Mouse (Mus musculus): Measurements from ENCODE around the gene Mta3. TPM values are rescaled to one million over a fixed set of nuclear protein-coding genes. Genes with fewer than 3 reads are reported as not detected.

Mta3 gene
- polyA plus RNA-seq, 1 experiment from 2014 or later, result 36.4 TPM

GRCm38 (mm10) chr17:83759547-83759946 lies 53.6 kb downstream of the Mta3 start:
- ATAC-seq (ENCODE audit: insufficient read depth, low FRiP score), result no peak

GRCm38 (mm10) chr17:83764538-83764937 lies 58.6 kb downstream of the Mta3 start:
- 80% methylated on average over 4 of the region's 4 CpGs for WGBS
- Histone ChIP-seq H3K9ac (ENCODE audit: low read length) (no peak overlapping the region), H3K9me3 (replicated peaks; ENCODE audit: control insufficient read depth, low read length) (no peaks in the 10 kb centered on the region), H3K36me3 (ENCODE audit: control insufficient read depth, insufficient read depth, low read length) (0 out of 2 replicates have a peak, but pooled peaks cover 19% of the 10 kb centered on the region), H3K4me1 (ENCODE audit: control insufficient read depth, insufficient read depth, low read length) (no peaks in the 10 kb centered on the region), H3K27me3 (ENCODE audit: control insufficient read depth, insufficient read depth, low read length) (no peaks in the 10 kb centered on the region), H3K27ac (ENCODE audit: low read length) (no peak overlapping the region), H3K4me2 (ENCODE audit: low read depth, low read length) (no peak overlapping the region), H3K4me3 (replicated peaks; ENCODE audit: low read length) (no peak overlapping the region)
- no peak for ATAC-seq (ENCODE audit: insufficient read depth, low FRiP score)

More at GRCm38 (mm10) chr17:83759547-83759946, 53.6 kb downstream of the Mta3 start:
- Histone ChIP-seq H3K4me2 (ENCODE audit: low read depth, low read length) (no peak overlapping the region), H3K9me3 (replicated peaks; ENCODE audit: control insufficient read depth, low read length) (no peaks in the 10 kb centered on the region), H3K27ac (ENCODE audit: low read length) (no peak overlapping the region), H3K4me3 (replicated peaks; ENCODE audit: low read length) (no peak overlapping the region), H3K9ac (ENCODE audit: low read length) (no peak overlapping the region), H3K36me3 (ENCODE audit: control insufficient read depth, insufficient read depth, low read length) (peaks cover 32% of the 10 kb centered on the region), H3K4me1 (ENCODE audit: control insufficient read depth, insufficient read depth, low read length) (no peaks in the 10 kb centered on the region), H3K27me3 (ENCODE audit: control insufficient read depth, insufficient read depth, low read length) (no peaks in the 10 kb centered on the region)
- WGBS, result 40% methylated on average over 4 of the region's 4 CpGs

DNA sequence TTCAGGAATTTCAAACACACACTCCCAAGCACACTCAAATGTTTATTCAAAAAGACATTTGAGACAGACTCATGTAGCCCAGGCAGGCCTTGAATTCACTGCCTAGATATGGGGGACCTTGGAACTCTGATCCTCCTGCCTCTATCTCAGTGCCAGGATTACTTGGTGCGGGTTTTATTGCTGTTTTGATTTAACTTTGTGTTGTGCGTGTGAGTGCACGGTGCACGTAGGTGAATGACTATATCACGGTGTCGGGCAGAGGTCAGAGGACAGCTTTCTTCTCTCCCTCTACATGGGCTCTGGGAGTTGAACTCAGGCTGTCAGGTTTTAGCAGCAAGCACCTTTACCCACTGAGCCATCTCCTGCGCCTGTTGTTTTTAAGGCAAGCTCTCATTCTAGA lies 61.1 kb downstream of the Mta3 start:
- no peaks in the 10 kb centered on the region for H3K9me3 ChIP-seq (replicated peaks; ENCODE audit: control insufficient read depth, low read length)
- H3K27me3 ChIP-seq (ENCODE audit: control insufficient read depth, insufficient read depth, low read length), result no peaks in the 10 kb centered on the region
- H3K4me1 ChIP-seq (ENCODE audit: control insufficient read depth, insufficient read depth, low read length), result no peaks in the 10 kb centered on the region
- H3K4me3 ChIP-seq (replicated peaks; ENCODE audit: low read length), result no peak overlapping the region
- no peak overlapping the region for H3K9ac ChIP-seq (ENCODE audit: low read length)
- H3K4me2 ChIP-seq (ENCODE audit: low read depth, low read length), result no peak overlapping the region
- no peak overlapping the region for H3K27ac ChIP-seq (ENCODE audit: low read length)
- 88% methylated on average over 7 of the region's 7 CpGs for WGBS
- no peak for ATAC-seq (ENCODE audit: insufficient read depth, low FRiP score)
- H3K36me3 ChIP-seq (ENCODE audit: control insufficient read depth, insufficient read depth, low read length), result 0 out of 2 replicates have a peak, but pooled peaks cover 18% of the 10 kb centered on the region

DNA sequence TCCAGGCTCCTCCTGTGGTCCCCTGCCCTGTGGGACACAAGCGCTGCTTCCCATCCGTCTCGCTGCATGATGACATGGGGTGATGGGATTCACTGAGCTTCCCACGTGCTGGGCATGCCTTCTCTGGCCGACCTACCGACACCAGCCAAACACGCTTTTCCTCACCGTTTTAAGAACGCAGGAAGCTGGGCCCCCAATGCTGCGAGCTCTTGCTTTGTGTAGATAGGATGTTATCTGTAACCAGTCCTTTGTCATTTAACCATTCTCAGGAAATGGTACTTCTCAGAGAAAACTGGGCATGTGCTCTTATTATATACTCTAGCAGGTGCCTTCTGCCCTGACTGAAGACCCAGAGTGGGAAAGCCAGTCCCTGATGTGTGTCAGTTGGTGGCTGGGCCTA lies 62.3 kb downstream of the Mta3 start:
- 83% methylated on average over 10 of the region's 10 CpGs for WGBS
- no peak overlapping the region for H3K9ac ChIP-seq (ENCODE audit: low read length)
- H3K27me3 ChIP-seq (ENCODE audit: control insufficient read depth, insufficient read depth, low read length), result no peaks in the 10 kb centered on the region
- no peaks in the 10 kb centered on the region for H3K9me3 ChIP-seq (replicated peaks; ENCODE audit: control insufficient read depth, low read length)
- H3K36me3 ChIP-seq (ENCODE audit: control insufficient read depth, insufficient read depth, low read length), result 0 out of 2 replicates have a peak, but pooled peaks cover 8% of the 10 kb centered on the region
- no peak overlapping the region for H3K27ac ChIP-seq (ENCODE audit: low read length)
- no peak overlapping the region for H3K4me3 ChIP-seq (replicated peaks; ENCODE audit: low read length)
- H3K4me1 ChIP-seq (ENCODE audit: control insufficient read depth, insufficient read depth, low read length), result no peaks in the 10 kb centered on the region
- H3K4me2 ChIP-seq (ENCODE audit: low read depth, low read length), result no peak overlapping the region
- ATAC-seq (ENCODE audit: insufficient read depth, low FRiP score), result no peak

GRCm38 (mm10) chr17:83770371-83770770 lies 64.4 kb downstream of the Mta3 start:
- H3K27me3 ChIP-seq (ENCODE audit: control insufficient read depth, insufficient read depth, low read length), result no peaks in the 10 kb centered on the region
- no peak overlapping the region for H3K4me3 ChIP-seq (replicated peaks; ENCODE audit: low read length)
- no peak overlapping the region for H3K4me2 ChIP-seq (ENCODE audit: low read depth, low read length)
- H3K27ac ChIP-seq (ENCODE audit: low read length), result no peak overlapping the region
- H3K9ac ChIP-seq (ENCODE audit: low read length), result no peak overlapping the region
- 77% methylated on average over 6 of the region's 6 CpGs for WGBS
- H3K9me3 ChIP-seq (replicated peaks; ENCODE audit: control insufficient read depth, low read length), result no peaks in the 10 kb centered on the region
- no peak for ATAC-seq (ENCODE audit: insufficient read depth, low FRiP score)
- no peaks in the 10 kb centered on the region for H3K4me1 ChIP-seq (ENCODE audit: control insufficient read depth, insufficient read depth, low read length)
- 0 out of 2 replicates have a peak, but pooled peaks cover 3% of the 10 kb centered on the region for H3K36me3 ChIP-seq (ENCODE audit: control insufficient read depth, insufficient read depth, low read length)

DNA sequence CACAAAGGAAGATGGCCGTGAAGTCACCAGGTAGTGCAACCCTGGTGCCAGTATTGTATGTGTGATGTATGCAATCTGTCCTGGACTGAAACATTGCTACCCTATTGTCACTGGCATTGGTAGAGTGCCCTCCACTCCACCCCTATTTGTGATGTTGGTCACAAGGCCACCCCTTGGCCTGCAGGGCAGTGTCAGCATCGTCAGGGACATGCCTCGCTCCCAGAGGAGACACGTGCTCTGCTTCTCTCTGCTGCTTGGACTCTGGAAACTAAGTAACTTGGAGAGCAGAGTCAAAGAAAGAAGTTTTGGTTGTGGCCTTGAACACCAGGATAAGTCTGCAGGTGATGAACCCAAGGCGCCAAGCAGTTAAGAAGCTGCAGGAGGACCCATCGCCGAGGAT lies 65.0 kb downstream of the Mta3 start:
- Histone ChIP-seq H3K9me3 (replicated peaks; ENCODE audit: control insufficient read depth, low read length) (no peaks in the 10 kb centered on the region), H3K27me3 (ENCODE audit: control insufficient read depth, insufficient read depth, low read length) (no peaks in the 10 kb centered on the region), H3K27ac (ENCODE audit: low read length) (no peak overlapping the region), H3K9ac (ENCODE audit: low read length) (no peak overlapping the region), H3K4me3 (replicated peaks; ENCODE audit: low read length) (no peak overlapping the region), H3K36me3 (ENCODE audit: control insufficient read depth, insufficient read depth, low read length) (0 out of 2 replicates have a peak, but pooled peaks cover 3% of the 10 kb centered on the region), H3K4me2 (ENCODE audit: low read depth, low read length) (no peak overlapping the region), H3K4me1 (ENCODE audit: control insufficient read depth, insufficient read depth, low read length) (no peaks in the 10 kb centered on the region)
- WGBS, result 88% methylated on average over 7 of the region's 7 CpGs
- ATAC-seq (ENCODE audit: insufficient read depth, low FRiP score), result no peak

DNA sequence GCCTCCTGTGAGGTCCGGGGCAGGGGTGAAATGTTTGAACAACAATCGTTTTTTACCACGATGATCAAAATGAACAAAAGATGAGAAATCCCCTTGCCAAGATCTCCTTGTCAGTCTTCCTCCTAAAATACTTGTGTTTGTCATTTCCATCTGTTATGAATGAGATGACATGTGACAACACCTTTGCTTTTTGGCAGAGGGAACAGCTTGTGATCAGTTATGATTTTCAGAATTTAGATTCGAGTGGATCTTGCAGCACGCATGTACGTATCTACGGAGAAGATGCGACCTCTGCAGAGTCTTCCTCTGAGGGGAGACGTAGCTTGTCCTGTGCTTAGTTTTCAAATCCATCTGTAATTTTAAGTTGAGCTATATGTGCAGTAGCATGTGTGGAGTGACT lies 66.1 kb downstream of the Mta3 start:
- no peak overlapping the region for H3K4me2 ChIP-seq (ENCODE audit: low read depth, low read length)
- no peaks in the 10 kb centered on the region for H3K27me3 ChIP-seq (ENCODE audit: control insufficient read depth, insufficient read depth, low read length)
- H3K9me3 ChIP-seq (replicated peaks; ENCODE audit: control insufficient read depth, low read length), result no peaks in the 10 kb centered on the region
- no peak overlapping the region for H3K4me3 ChIP-seq (replicated peaks; ENCODE audit: low read length)
- no peaks in the 10 kb centered on the region for H3K36me3 ChIP-seq (ENCODE audit: control insufficient read depth, insufficient read depth, low read length)
- H3K4me1 ChIP-seq (ENCODE audit: control insufficient read depth, insufficient read depth, low read length), result no peaks in the 10 kb centered on the region
- no peak for ATAC-seq (ENCODE audit: insufficient read depth, low FRiP score)
- no peak overlapping the region for H3K27ac ChIP-seq (ENCODE audit: low read length)
- 88% methylated on average over 9 of the region's 9 CpGs for WGBS
- H3K9ac ChIP-seq (ENCODE audit: low read length), result no peak overlapping the region

GRCm38 (mm10) chr17:83772711-83773110 lies 66.7 kb downstream of the Mta3 start:
- Histone ChIP-seq H3K27ac (ENCODE audit: low read length) (no peak overlapping the region), H3K4me3 (replicated peaks; ENCODE audit: low read length) (no peak overlapping the region), H3K4me1 (ENCODE audit: control insufficient read depth, insufficient read depth, low read length) (no peaks in the 10 kb centered on the region), H3K27me3 (ENCODE audit: control insufficient read depth, insufficient read depth, low read length) (no peaks in the 10 kb centered on the region), H3K4me2 (ENCODE audit: low read depth, low read length) (no peak overlapping the region), H3K9ac (ENCODE audit: low read length) (no peak overlapping the region), H3K36me3 (ENCODE audit: control insufficient read depth, insufficient read depth, low read length) (no peaks in the 10 kb centered on the region), H3K9me3 (replicated peaks; ENCODE audit: control insufficient read depth, low read length) (no peaks in the 10 kb centered on the region)
- 76% methylated on average over 8 of the region's 8 CpGs for WGBS
- no peak for ATAC-seq (ENCODE audit: insufficient read depth, low FRiP score)

DNA sequence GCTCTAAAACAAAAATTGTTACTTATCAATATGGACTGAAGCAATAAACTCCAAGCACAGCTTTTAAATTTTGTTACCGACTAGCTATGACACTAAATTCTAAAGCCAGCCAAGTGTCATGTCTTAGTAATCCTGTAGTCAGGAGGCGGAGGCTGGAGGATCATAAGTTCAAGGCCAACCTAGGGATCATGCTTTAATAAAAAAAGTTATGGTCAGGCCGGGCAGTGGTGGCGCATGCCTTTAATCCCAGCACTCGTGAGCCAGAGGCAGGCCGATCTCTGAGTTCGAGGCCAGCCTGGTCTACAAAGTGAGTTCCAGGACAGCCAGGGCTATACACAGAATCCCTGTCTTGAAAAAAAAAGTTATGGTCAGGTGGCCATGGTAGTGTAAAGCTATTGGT lies 71.0 kb downstream of the Mta3 start:
- H3K27me3 ChIP-seq (ENCODE audit: control insufficient read depth, insufficient read depth, low read length), result no peaks in the 10 kb centered on the region
- WGBS, result 92% methylated on average over 7 of the region's 7 CpGs
- no peak for ATAC-seq (ENCODE audit: insufficient read depth, low FRiP score)

More for the DNA sequence above, 71.0 kb downstream of the Mta3 start:
- no peak overlapping the region for H3K4me3 ChIP-seq (replicated peaks; ENCODE audit: low read length)
- H3K4me2 ChIP-seq (ENCODE audit: low read depth, low read length), result no peak overlapping the region
- no peaks in the 10 kb centered on the region for H3K4me1 ChIP-seq (ENCODE audit: control insufficient read depth, insufficient read depth, low read length)
- H3K9me3 ChIP-seq (replicated peaks; ENCODE audit: control insufficient read depth, low read length), result no peaks in the 10 kb centered on the region
- H3K27ac ChIP-seq (ENCODE audit: low read length), result no peak overlapping the region
- no peak overlapping the region for H3K9ac ChIP-seq (ENCODE audit: low read length)
- H3K36me3 ChIP-seq (ENCODE audit: control insufficient read depth, insufficient read depth, low read length), result 0 out of 2 replicates have a peak, but pooled peaks cover 3% of the 10 kb centered on the region

Data from stomach, embryonic 16.5 days (tissue).